Mouse (Mus musculus) thymus, adult 2 months (tissue): ENCODE measurements around the gene Golph3.

Experiments
- CTCF ChIP-seq: fragments of 200-500 bp; IDR thresholded peaks from 2 replicates; pipeline ENCODE4 v1.5.1; 2012; ENCODE audit warnings: mild to moderate bottlenecking, control low read depth, low read length, moderate library complexity, borderline replicate concordance; ENCODE audit not compliant: control insufficient read depth, poor library complexity, insufficient read depth; ENCODE audit errors: extremely low read depth
- POLR2A ChIP-seq: fragments of 200-500 bp; IDR thresholded peaks from 2 replicates; pipeline ENCODE4 v1.6.1; 2012; ENCODE audit warnings: mild to moderate bottlenecking, low read length, control low read depth, moderate library complexity; ENCODE audit not compliant: control insufficient read depth, poor library complexity, insufficient read depth; ENCODE audit errors: extremely low read depth

- TF ChIP-seq CTCF (no peak), POLR2A (no peak)
Observed at GRCm38 (mm10) chr15:12319889-12320288, 1.4 kb upstream of the Golph3 start.
